Mouse (Mus musculus): ENCODE measurements around the gene Armcx3. TPM values are rescaled to one million over a fixed set of nuclear protein-coding genes. Genes with fewer than 3 reads are reported as not detected.

Gene Armcx3
- total RNA-seq, 2 experiments from 2014 or later = 24.6 to 31.7 TPM

Small RNA genes lying within 50 kb of the gene (microRNA-seq; reads per million reads assigned to microRNA genes)
- gene Mir7093 (ENCODE audit: borderline replicate concordance in 2 of 2) = 0 reads per million in 2 experiments

Other genes with a start within 250 kb of the Armcx3 start
- 10 to 100 TPM; 15.9 to 16.2 TPM for gene Timm8a1, start 214.7 kb upstream of the Armcx3 start, total RNA-seq (2021)
- under 1 TPM; 0.59 to 0.67 TPM for gene Btk, start 173.0 kb upstream of the Armcx3 start, total RNA-seq (2021)
- gene Rpl36a, start 170.9 kb upstream of the Armcx3 start, total RNA-seq (2021) = 100 to 1,000 TPM in 1 of 2 experiments, 10 to 100 TPM in 1; 87.8 to 120 TPM
- gene Gla, start 155.5 kb upstream of the Armcx3 start, total RNA-seq (2021) = 1 to 10 TPM; 1.4 to 2.1 TPM
- gene Hnrnph2, start 155.4 kb upstream of the Armcx3 start, total RNA-seq (2021) = 10 to 100 TPM; 47.6 to 49.5 TPM
- gene Armcx4, start 70.1 kb upstream of the Armcx3 start, total RNA-seq (2021) = 10 to 100 TPM; 14.4 to 17.8 TPM
- 1 to 10 TPM; 2.8 to 3.6 TPM for gene Armcx1, start 38.6 kb upstream of the Armcx3 start, total RNA-seq (2021)
- 1 to 10 TPM; 1.6 to 2.2 TPM for gene Armcx6, start 5.2 kb upstream of the Armcx3 start, total RNA-seq (2021)
- gene Armcx2, start 52.6 kb downstream of the Armcx3 start, total RNA-seq (2021) = 1 to 10 TPM; 4.8 to 5.0 TPM
- gene Nxf2, start 208.2 kb downstream of the Armcx3 start, total RNA-seq (2021) = not detected

Measured in gastrocnemius, postnatal 25 days (tissue).